Mouse (Mus musculus): ENCODE measurements around the gene Cisd2. TPM values are rescaled to one million over a fixed set of nuclear protein-coding genes. Genes with fewer than 3 reads are reported as not detected.
A peak's percentile ranks its signal among the peaks of the same experiment; 100 is the strongest.

The Cisd2 gene
- 37.4 and 56.9 TPM in 2 replicates for total RNA-seq (2017)

GRCm38 (mm10) chr3:135423608-135424212 lies at the start of gene Cisd2:
Gene Cisd2 (minus strand): TSS chr3:135423925.
- peak; percentile 3 for ATAC-seq (replicated peaks; ENCODE audit: low read depth, poor library complexity, severe bottlenecking)

- no peak for ATAC-seq (replicated peaks; ENCODE audit: low read depth, poor library complexity, severe bottlenecking)
These were observed 47.1 kb upstream of the Cisd2 start for GRCm38 (mm10) chr3:135470823-135471222.

- peak; percentile 38; the same call in 1 of the 2 replicates for ATAC-seq (replicated peaks; ENCODE audit: low read depth, poor library complexity, severe bottlenecking)
These were observed 46.2 kb upstream of the Cisd2 start for GRCm38 (mm10) chr3:135469974-135470373.

GRCm38 (mm10) chr3:135469146-135469545 lies 45.4 kb upstream of the Cisd2 start:
- ATAC-seq (replicated peaks; ENCODE audit: low read depth, poor library complexity, severe bottlenecking) = no peak; the same call in 1 of the 2 replicates

- ATAC-seq (replicated peaks; ENCODE audit: low read depth, poor library complexity, severe bottlenecking) = no peak
These were observed 44.7 kb upstream of the Cisd2 start for GRCm38 (mm10) chr3:135468402-135468801.

- ATAC-seq (replicated peaks; ENCODE audit: low read depth, poor library complexity, severe bottlenecking) = no peak
These were observed 35.3 kb upstream of the Cisd2 start for GRCm38 (mm10) chr3:135458981-135459380.

GRCm38 (mm10) chr3:135444930-135445329 lies 21.2 kb upstream of the Cisd2 start:
- ATAC-seq (replicated peaks; ENCODE audit: low read depth, poor library complexity, severe bottlenecking) = no peak

- no peak for ATAC-seq (replicated peaks; ENCODE audit: low read depth, poor library complexity, severe bottlenecking)
These were observed 16.9 kb upstream of the Cisd2 start for GRCm38 (mm10) chr3:135440621-135441020.

- peak; percentile 30 for ATAC-seq (replicated peaks; ENCODE audit: low read depth, poor library complexity, severe bottlenecking)
These were observed 16.5 kb upstream of the Cisd2 start for GRCm38 (mm10) chr3:135440221-135440620.

GRCm38 (mm10) chr3:135439651-135440050 lies 15.9 kb upstream of the Cisd2 start:
- ATAC-seq (replicated peaks; ENCODE audit: low read depth, poor library complexity, severe bottlenecking) = no peak

GRCm38 (mm10) chr3:135438913-135439531 lies 15.3 kb upstream of the Cisd2 start:
- peak; percentile 52 for ATAC-seq (replicated peaks; ENCODE audit: low read depth, poor library complexity, severe bottlenecking)

GRCm38 (mm10) chr3:135438531-135438912 lies 14.8 kb upstream of the Cisd2 start:
- ATAC-seq (replicated peaks; ENCODE audit: low read depth, poor library complexity, severe bottlenecking) = peak; percentile 37

GRCm38 (mm10) chr3:135437758-135438495 lies 14.2 kb upstream of the Cisd2 start, which contains the start of gene Ube2d3:
Gene Ube2d3 (plus strand): TSS chr3:135438149.
- ATAC-seq (replicated peaks; ENCODE audit: low read depth, poor library complexity, severe bottlenecking) = peak; percentile 76

GRCm38 (mm10) chr3:135436901-135437616 lies 13.3 kb upstream of the Cisd2 start:
- ATAC-seq (replicated peaks; ENCODE audit: low read depth, poor library complexity, severe bottlenecking) = no peak

- ATAC-seq (replicated peaks; ENCODE audit: low read depth, poor library complexity, severe bottlenecking) = peak; percentile 85
These were observed 693 bp downstream of the Cisd2 start for GRCm38 (mm10) chr3:135422856-135423607.

- 0 out of 2 replicates have a peak, but pooled peaks have one; percentile 0 for ATAC-seq (replicated peaks; ENCODE audit: low read depth, poor library complexity, severe bottlenecking)
These were observed 1.4 kb downstream of the Cisd2 start for GRCm38 (mm10) chr3:135422232-135422855.

- ATAC-seq (replicated peaks; ENCODE audit: low read depth, poor library complexity, severe bottlenecking) = no peak
These were observed 2.5 kb downstream of the Cisd2 start for GRCm38 (mm10) chr3:135421310-135421594.

GRCm38 (mm10) chr3:135420542-135421309 lies 3.0 kb downstream of the Cisd2 start:
- ATAC-seq (replicated peaks; ENCODE audit: low read depth, poor library complexity, severe bottlenecking) = peak; percentile 68

- peak; percentile 52; the same call in 1 of the 2 replicates for ATAC-seq (replicated peaks; ENCODE audit: low read depth, poor library complexity, severe bottlenecking)
These were observed 5.9 kb downstream of the Cisd2 start for GRCm38 (mm10) chr3:135417799-135418198.

Measured in common myeloid progenitor, adult 5-6 weeks (primary cell).